Mouse (Mus musculus): ENCODE data around the gene Barx2. TPM values are rescaled to one million over a fixed set of nuclear protein-coding genes. Genes with fewer than 3 reads are reported as not detected.

Barx2 gene
- total RNA-seq, 2 experiments from 2014 or later, result not detected

DNA sequence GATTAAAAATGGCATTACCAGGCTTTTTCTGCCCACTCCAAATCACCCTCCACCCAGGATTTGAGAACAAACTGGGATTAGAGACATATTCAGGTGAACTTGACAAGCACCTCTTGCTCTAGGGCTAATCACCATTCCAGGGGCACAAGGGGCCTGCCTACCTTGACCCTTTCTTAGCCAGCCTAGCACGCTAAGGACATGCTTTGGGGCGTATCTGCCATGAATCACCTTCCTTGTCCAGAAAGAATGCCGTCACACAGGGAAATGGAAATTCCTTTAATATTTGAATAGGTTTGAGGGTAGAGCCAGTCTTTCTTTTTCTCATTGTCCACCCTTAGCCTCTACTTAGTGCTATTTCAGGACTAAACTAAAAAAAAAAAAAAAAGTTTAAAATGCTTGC lies 73.2 kb downstream of the Barx2 start:
- ATAC-seq (replicated peaks; ENCODE audit: low FRiP score, poor library complexity, severe bottlenecking), result no peak

DNA sequence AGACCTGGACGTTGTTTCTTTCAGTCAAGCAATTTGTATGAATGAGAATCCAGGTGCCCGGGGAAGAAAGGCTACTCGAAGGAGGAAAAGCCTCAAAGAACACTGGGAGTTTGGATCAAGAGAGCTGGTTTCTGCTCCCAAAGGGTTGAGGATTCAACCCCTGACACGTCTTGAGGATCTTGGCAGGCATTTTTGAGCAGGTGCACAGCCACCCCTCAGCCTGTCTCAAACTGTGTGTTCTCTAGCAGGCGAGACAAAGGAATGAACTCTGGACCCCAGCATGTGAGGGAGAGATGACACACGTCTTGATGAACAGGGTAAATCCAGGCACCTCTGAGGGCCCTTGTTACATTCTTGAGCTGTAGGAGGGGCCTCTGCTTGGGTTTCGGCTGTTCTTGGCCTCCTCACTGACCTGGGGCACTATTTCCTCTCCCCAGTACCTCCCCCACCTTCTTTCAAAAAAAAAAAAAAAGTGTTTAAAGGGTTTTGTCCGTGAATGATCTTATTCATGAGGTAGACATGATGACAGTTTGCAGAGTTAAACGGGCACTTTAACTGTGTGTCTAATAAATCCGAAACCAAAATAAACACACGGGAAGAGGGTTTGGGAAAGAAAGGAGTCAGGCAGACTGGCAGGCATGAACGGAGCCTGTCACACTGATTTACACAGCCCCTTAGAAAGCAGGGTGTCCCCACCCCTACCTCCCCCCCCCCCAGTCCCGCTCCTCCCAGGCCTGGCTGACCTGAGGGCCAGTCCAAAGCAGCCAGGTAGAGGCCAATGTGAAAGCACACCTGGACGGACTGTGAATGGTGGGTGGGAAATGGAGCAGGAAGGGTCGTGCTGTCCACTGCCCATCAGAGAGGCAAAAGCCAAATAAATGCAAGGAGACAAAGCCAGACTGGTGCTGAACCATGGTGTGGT lies 73.9 kb downstream of the Barx2 start:
- ATAC-seq (replicated peaks; ENCODE audit: low FRiP score, poor library complexity, severe bottlenecking), result no peak

- ATAC-seq (replicated peaks; ENCODE audit: low FRiP score, poor library complexity, severe bottlenecking), result no peak
Observed at GRCm38 (mm10) chr9:31838047-31838446, 75.2 kb downstream of the Barx2 start.

DNA sequence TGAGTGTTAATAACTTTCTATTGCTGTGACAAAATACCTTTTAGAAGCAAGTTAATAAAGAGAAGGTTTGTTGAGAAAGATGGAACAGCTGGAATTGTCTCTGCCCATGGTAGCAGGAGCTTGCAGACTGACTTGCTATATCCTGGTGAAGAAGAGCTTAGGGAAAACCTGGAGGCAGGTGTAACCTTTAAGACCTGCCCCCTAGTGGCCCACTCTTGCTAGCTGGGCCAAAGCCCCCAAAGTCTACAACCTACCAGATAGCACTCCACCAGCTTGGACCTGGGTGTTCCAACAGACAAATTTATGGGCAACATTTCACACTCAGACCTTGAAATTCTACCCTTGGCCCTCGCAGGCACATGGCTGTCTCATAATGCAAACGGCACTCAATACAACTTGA lies 104.5 kb downstream of the Barx2 start:
- ATAC-seq (replicated peaks; ENCODE audit: low FRiP score, poor library complexity, severe bottlenecking), result no peak

DNA sequence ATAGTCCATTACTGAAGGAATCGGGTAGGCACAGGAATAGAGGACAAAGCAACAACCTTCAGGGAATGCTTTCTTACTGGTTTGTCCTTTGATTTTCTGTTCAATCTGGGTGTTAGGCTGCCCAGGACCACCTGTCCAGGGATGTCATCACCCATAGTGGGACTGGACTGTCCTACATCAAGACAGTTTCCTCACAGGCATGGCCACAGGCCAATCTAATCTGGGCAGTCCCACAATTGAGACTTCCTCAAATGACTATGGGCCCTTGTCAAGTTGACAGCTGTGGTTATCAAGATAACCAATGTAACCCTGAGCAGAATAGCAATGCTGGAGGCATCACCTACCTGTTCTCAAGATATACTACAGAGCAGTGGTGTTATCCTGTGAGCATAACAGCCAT lies 110.6 kb downstream of the Barx2 start:
- ATAC-seq (replicated peaks; ENCODE audit: low FRiP score, poor library complexity, severe bottlenecking), result no peak

Other genes with a start within 250 kb of the Barx2 start
- gene Arhgap32, start 202.7 kb upstream of the Barx2 start, total RNA-seq (2015; ENCODE audit: low replicate concordance), result under 0.01 TPM in 2 replicates
- 0.53 and 1.4 TPM in 2 replicates for gene Arhgap32, start 202.7 kb upstream of the Barx2 start, total RNA-seq (2017; ENCODE audit: low replicate concordance)